Mouse (Mus musculus) limb, embryonic 10.5 days (tissue): Measurements from ENCODE around the gene AW011738. TPM values are rescaled to one million over a fixed set of nuclear protein-coding genes. Genes with fewer than 3 reads are reported as not detected.

Experiments used
- DNase-seq: peaks from one replicate; pipeline ENCODE4 v3.0.0-alpha.2; 2017; ENCODE audit warnings: low spot score
- H3K27ac ChIP-seq: fragments of 300-500 bp; sonication (generic); 2 replicates; pipeline ENCODE4 v1.5.1; 2016; ENCODE audit warnings: mild to moderate bottlenecking
- H3K27me3 ChIP-seq: fragments of 300-500 bp; sonication (generic); 2 replicates; pipeline ENCODE4 v1.6.1; 2016; ENCODE audit warnings: low read depth, mild to moderate bottlenecking; ENCODE audit not compliant: poor library complexity, severe bottlenecking
- H3K36me3 ChIP-seq: fragments of 300-500 bp; sonication (generic); 2 replicates; pipeline ENCODE4 v1.6.1; 2016; ENCODE audit warnings: mild to moderate bottlenecking, moderate library complexity
- H3K4me1 ChIP-seq: fragments of 300-500 bp; sonication (generic); 2 replicates; pipeline ENCODE4 v1.6.1; 2016
- H3K4me3 ChIP-seq: fragments of 300-500 bp; sonication (generic); 2 replicates; pipeline ENCODE4 v1.5.1; 2016; ENCODE audit warnings: mild to moderate bottlenecking, moderate library complexity
- H3K9me3 ChIP-seq: fragments of 300-500 bp; sonication (generic); replicated peaks from 2 replicates; pipeline ENCODE4 v1.6.1; 2016; ENCODE audit warnings: mild to moderate bottlenecking
- WGBS: fragments of 180-500 bp; shearing (Covaris S2); methylation state at CpG from one replicate; pipeline ENCODE4 v1.1.7; 2016; 5-methylcytosine and 5-hydroxymethylcytosine counted together
- polyA plus RNA-seq: library from polyadenylated mRNA; unstranded; fragments of >200 nt; fragmentation: Nextera tagmentation; extraction: Ambion mirVana; gene quantifications from 2 replicates; pipeline ENCODE4 v1.2.1, GENCODE M21; 2016

AW011738 gene
- polyA plus RNA-seq, 1 experiment from 2014 or later = 1.1 TPM

- peaks cover 19% of the 10 kb centered on the region for H3K27me3 ChIP-seq
- no peak overlapping the region for H3K4me3 ChIP-seq
- peaks cover 6% of the 10 kb centered on the region for H3K4me1 ChIP-seq
- no peaks in the 10 kb centered on the region for H3K36me3 ChIP-seq
- 86% methylated on average over 4 of the region's 4 CpGs for WGBS
- no peaks in the 10 kb centered on the region for H3K9me3 ChIP-seq
- no peak overlapping the region for H3K27ac ChIP-seq
- no peak for DNase-seq
Measured at GRCm38 (mm10) chr4:156208872-156209271, 5.8 kb downstream of the AW011738 start.

GRCm38 (mm10) chr4:156209963-156210635 lies 7.0 kb downstream of the AW011738 start:
- H3K36me3 ChIP-seq = no peaks in the 10 kb centered on the region
- DNase-seq = no peak
- WGBS = 73% methylated on average over 13 of the region's 13 CpGs
- H3K27me3 ChIP-seq = peaks cover 6% of the 10 kb centered on the region
- H3K9me3 ChIP-seq = no peaks in the 10 kb centered on the region
- no peak overlapping the region for H3K27ac ChIP-seq
- H3K4me3 ChIP-seq = no peak overlapping the region
- H3K4me1 ChIP-seq = no peaks in the 10 kb centered on the region

GRCm38 (mm10) chr4:156213134-156213533 lies 10.0 kb downstream of the AW011738 start:
- Histone ChIP-seq H3K27ac (no peak overlapping the region), H3K4me3 (no peak overlapping the region), H3K36me3 (no peaks in the 10 kb centered on the region), H3K4me1 (no peaks in the 10 kb centered on the region), H3K27me3 (no peaks in the 10 kb centered on the region), H3K9me3 (no peaks in the 10 kb centered on the region)
- DNase-seq = no peak
- WGBS = 93% methylated on average over 13 of the region's 13 CpGs

GRCm38 (mm10) chr4:156215649-156216048 lies 12.5 kb downstream of the AW011738 start, which contains the start of gene Perm1:
TSS of gene Perm1 (plus strand) at chr4:156215868.
- H3K9me3 ChIP-seq = no peaks in the 10 kb centered on the region
- no peak for DNase-seq
- no peaks in the 10 kb centered on the region for H3K4me1 ChIP-seq
- H3K36me3 ChIP-seq = no peaks in the 10 kb centered on the region
- no peaks in the 10 kb centered on the region for H3K27me3 ChIP-seq
- WGBS = 79% methylated on average over 4 of the region's 4 CpGs
- no peak within 1 kb of the TSS for H3K27ac ChIP-seq
- H3K4me3 ChIP-seq = no peak within 1 kb of the TSS

- no peaks in the 10 kb centered on the region for H3K27me3 ChIP-seq
- no peak overlapping the region for H3K27ac ChIP-seq
- no peaks in the 10 kb centered on the region for H3K36me3 ChIP-seq
- H3K4me3 ChIP-seq = no peak overlapping the region
- H3K9me3 ChIP-seq = no peaks in the 10 kb centered on the region
- H3K4me1 ChIP-seq = no peaks in the 10 kb centered on the region
- WGBS = 90% methylated on average over 2 of the region's 2 CpGs
- no peak for DNase-seq
Measured at GRCm38 (mm10) chr4:156216196-156216595, 13.1 kb downstream of the AW011738 start.

- Histone ChIP-seq H3K9me3 (no peaks in the 10 kb centered on the region), H3K27ac (0 out of 2 replicates have a peak overlapping the region, but pooled peaks have one; percentile 1), H3K4me1 (no peaks in the 10 kb centered on the region), H3K4me3 (no peak overlapping the region), H3K36me3 (no peaks in the 10 kb centered on the region), H3K27me3 (no peaks in the 10 kb centered on the region)
- DNase-seq = no peak
- 85% methylated on average over 16 of the region's 16 CpGs for WGBS
Measured at GRCm38 (mm10) chr4:156217022-156217669, 14.0 kb downstream of the AW011738 start.

- Histone ChIP-seq H3K36me3 (no peaks in the 10 kb centered on the region), H3K9me3 (no peaks in the 10 kb centered on the region), H3K4me1 (no peaks in the 10 kb centered on the region), H3K27ac (no peak overlapping the region), H3K27me3 (no peaks in the 10 kb centered on the region), H3K4me3 (no peak overlapping the region)
- no peak for DNase-seq
- WGBS = 88% methylated on average over 16 of the region's 16 CpGs
Measured at GRCm38 (mm10) chr4:156217838-156218237, 14.7 kb downstream of the AW011738 start.

- Histone ChIP-seq H3K9me3 (no peaks in the 10 kb centered on the region), H3K27me3 (no peaks in the 10 kb centered on the region), H3K36me3 (no peaks in the 10 kb centered on the region), H3K27ac (no peak overlapping the region), H3K4me1 (no peaks in the 10 kb centered on the region), H3K4me3 (no peak overlapping the region)
- WGBS = 89% methylated on average over 11 of the region's 11 CpGs
- no peak for DNase-seq
Measured at GRCm38 (mm10) chr4:156219936-156220335, 16.8 kb downstream of the AW011738 start.

- Histone ChIP-seq H3K4me3 (no peak overlapping the region), H3K27ac (no peak overlapping the region), H3K36me3 (peaks cover 13% of the 10 kb centered on the region), H3K4me1 (peaks cover 13% of the 10 kb centered on the region), H3K9me3 (no peaks in the 10 kb centered on the region), H3K27me3 (no peaks in the 10 kb centered on the region)
- 92% methylated on average over 2 of the region's 2 CpGs for WGBS
- DNase-seq = no peak
Measured at GRCm38 (mm10) chr4:156224276-156224675, 21.2 kb downstream of the AW011738 start.

GRCm38 (mm10) chr4:156227752-156228392 lies 24.8 kb downstream of the AW011738 start:
- peaks cover 13% of the 10 kb centered on the region for H3K4me1 ChIP-seq
- 37% methylated on average over 18 of the region's 18 CpGs for WGBS
- no peak for DNase-seq
- peaks cover 49% of the 10 kb centered on the region for H3K36me3 ChIP-seq
- H3K4me3 ChIP-seq = peak overlapping the region; percentile 17
- no peaks in the 10 kb centered on the region for H3K27me3 ChIP-seq
- H3K9me3 ChIP-seq = no peaks in the 10 kb centered on the region
- H3K27ac ChIP-seq = peak overlapping the region; percentile 51; the same call in 1 of the 2 replicates

GRCm38 (mm10) chr4:156228393-156229024 lies 25.4 kb downstream of the AW011738 start:
- no peaks in the 10 kb centered on the region for H3K9me3 ChIP-seq
- peaks cover 18% of the 10 kb centered on the region for H3K4me1 ChIP-seq
- DNase-seq = no peak
- H3K27ac ChIP-seq = peak overlapping the region; percentile 51; the same call in 1 of the 2 replicates
- H3K36me3 ChIP-seq = peaks cover 53% of the 10 kb centered on the region
- H3K27me3 ChIP-seq = no peaks in the 10 kb centered on the region
- 23% methylated on average over 12 of the region's 12 CpGs for WGBS
- H3K4me3 ChIP-seq = peak overlapping the region; percentile 17

- 2% methylated on average over 17 of the region's 17 CpGs for WGBS
- Histone ChIP-seq H3K36me3 (peaks cover 64% of the 10 kb centered on the region), H3K27me3 (no peaks in the 10 kb centered on the region), H3K9me3 (no peaks in the 10 kb centered on the region), H3K4me3 (peak overlapping the region; percentile 67), H3K27ac (peak overlapping the region; percentile 91), H3K4me1 (peaks cover 24% of the 10 kb centered on the region)
- DNase-seq = peak; percentile 63
Measured at GRCm38 (mm10) chr4:156234021-156234501, 31.0 kb downstream of the AW011738 start.
